Mouse (Mus musculus): ENCODE results near the gene Supt7l. TPM values are rescaled to one million over a fixed set of nuclear protein-coding genes. Genes with fewer than 3 reads are reported as not detected.

Gene Supt7l
- polyA plus RNA-seq, 1 experiment, result 9.5 TPM

GRCm38 (mm10) chr5:31487889-31488288, 39.7 kb downstream of the Supt7l start:
- Histone ChIP-seq H3K36me3 (ENCODE audit: control insufficient read depth, insufficient read depth) (no peaks in the 10 kb centered on the region), H3K4me3 (ENCODE audit: insufficient read depth, poor library complexity, severe bottlenecking) (no peak overlapping the region), H3K27me3 (ENCODE audit: control insufficient read depth, insufficient read depth, insufficient read length) (no peaks in the 10 kb centered on the region), H3K79me2 (ENCODE audit: control insufficient read depth, insufficient read depth) (no peaks in the 10 kb centered on the region), H3ac (ENCODE audit: control insufficient read depth, insufficient read length, low read depth) (no peak overlapping the region), H3K79me3 (ENCODE audit: low read depth) (no peaks in the 10 kb centered on the region)
- no peak for TF ChIP-seq CEBPB (IDR thresholded peaks at IDR 0.05; ENCODE audit: low read depth)
- no peak for TF ChIP-seq USF1 (IDR thresholded peaks at IDR 0.05; ENCODE audit: low read depth)
- no peak for TF ChIP-seq MYOG (IDR thresholded peaks at IDR 0.05; ENCODE audit: control insufficient read depth, extremely low read depth, insufficient read length)
- no peak for TF ChIP-seq FOSL1 (IDR thresholded peaks at IDR 0.05; ENCODE audit: insufficient read depth, low read length, poor library complexity, severe bottlenecking)
- TF ChIP-seq MYOD1 (IDR thresholded peaks at IDR 0.05; ENCODE audit: control insufficient read depth, insufficient read length, low read depth), result no peak
- TF ChIP-seq CTCF (IDR thresholded peaks at IDR 0.05; ENCODE audit: control insufficient read depth, insufficient read depth, insufficient read length), result no peak

GRCm38 (mm10) chr5:31485440-31485839, 42.2 kb downstream of the Supt7l start, which contains the start of gene 4930548H24Rik:
4930548H24Rik (plus strand) TSS chr5:31485740.
- Histone ChIP-seq H3ac (ENCODE audit: control insufficient read depth, insufficient read length, low read depth) (no peak within 1 kb of the TSS), H3K79me3 (ENCODE audit: low read depth) (no peaks in the 10 kb centered on the region), H3K79me2 (ENCODE audit: control insufficient read depth, insufficient read depth) (no peaks in the 10 kb centered on the region), H3K36me3 (ENCODE audit: control insufficient read depth, insufficient read depth) (peaks cover under 1% of the 10 kb centered on the region), H3K27me3 (ENCODE audit: control insufficient read depth, insufficient read depth, insufficient read length) (no peaks in the 10 kb centered on the region), H3K4me3 (ENCODE audit: insufficient read depth, poor library complexity, severe bottlenecking) (no peak within 1 kb of the TSS)
- no peak for TF ChIP-seq CEBPB (IDR thresholded peaks at IDR 0.05; ENCODE audit: low read depth)
- no peak for TF ChIP-seq MAX (IDR thresholded peaks at IDR 0.05)
- TF ChIP-seq MYOD1 (IDR thresholded peaks at IDR 0.05; ENCODE audit: control insufficient read depth, insufficient read length, low read depth), result no peak
- TF ChIP-seq USF1 (IDR thresholded peaks at IDR 0.05; ENCODE audit: low read depth), result no peak
- TF ChIP-seq FOSL1 (IDR thresholded peaks at IDR 0.05; ENCODE audit: insufficient read depth, low read length, poor library complexity, severe bottlenecking), result no peak
- no peak for TF ChIP-seq MYOG (IDR thresholded peaks at IDR 0.05; ENCODE audit: control insufficient read depth, extremely low read depth, insufficient read length)
- TF ChIP-seq CTCF (IDR thresholded peaks at IDR 0.05; ENCODE audit: control insufficient read depth, insufficient read depth, insufficient read length), result no peak

- H3K4me3 ChIP-seq (ENCODE audit: insufficient read depth, poor library complexity, severe bottlenecking), result no peak overlapping the region
- H3ac ChIP-seq (ENCODE audit: control insufficient read depth, insufficient read length, low read depth), result no peak overlapping the region
- TF ChIP-seq MYOG (IDR thresholded peaks at IDR 0.05; ENCODE audit: control insufficient read depth, extremely low read depth, insufficient read length) (no peak), CTCF (IDR thresholded peaks at IDR 0.05; ENCODE audit: control insufficient read depth, insufficient read depth, insufficient read length) (no peak), FOSL1 (IDR thresholded peaks at IDR 0.05; ENCODE audit: insufficient read depth, low read length, poor library complexity, severe bottlenecking) (no peak), MYOD1 (IDR thresholded peaks at IDR 0.05; ENCODE audit: control insufficient read depth, insufficient read length, low read depth) (no peak), CEBPB (IDR thresholded peaks at IDR 0.05; ENCODE audit: low read depth) (no peak), USF1 (IDR thresholded peaks at IDR 0.05; ENCODE audit: low read depth) (no peak), MAX (IDR thresholded peaks at IDR 0.05) (no peak)
- H3K27me3 ChIP-seq (ENCODE audit: control insufficient read depth, insufficient read depth, insufficient read length), result no peaks in the 10 kb centered on the region
- no peaks in the 10 kb centered on the region for H3K79me3 ChIP-seq (ENCODE audit: low read depth)
- no peaks in the 10 kb centered on the region for H3K79me2 ChIP-seq (ENCODE audit: control insufficient read depth, insufficient read depth)
- peaks cover 37% of the 10 kb centered on the region for H3K36me3 ChIP-seq (ENCODE audit: control insufficient read depth, insufficient read depth)
Observed at GRCm38 (mm10) chr5:31480536-31480935, 47.1 kb downstream of the Supt7l start.

- H3K79me3 ChIP-seq (ENCODE audit: low read depth), result no peaks in the 10 kb centered on the region
- H3K79me2 ChIP-seq (ENCODE audit: control insufficient read depth, insufficient read depth), result no peaks in the 10 kb centered on the region
- no peak overlapping the region for H3K4me3 ChIP-seq (ENCODE audit: insufficient read depth, poor library complexity, severe bottlenecking)
- TF ChIP-seq USF1 (IDR thresholded peaks at IDR 0.05; ENCODE audit: low read depth) (no peak), MAX (IDR thresholded peaks at IDR 0.05) (no peak), CEBPB (IDR thresholded peaks at IDR 0.05; ENCODE audit: low read depth) (no peak), MYOD1 (IDR thresholded peaks at IDR 0.05; ENCODE audit: control insufficient read depth, insufficient read length, low read depth) (no peak), MYOG (IDR thresholded peaks at IDR 0.05; ENCODE audit: control insufficient read depth, extremely low read depth, insufficient read length) (no peak), CTCF (IDR thresholded peaks at IDR 0.05; ENCODE audit: control insufficient read depth, insufficient read depth, insufficient read length) (no peak), FOSL1 (IDR thresholded peaks at IDR 0.05; ENCODE audit: insufficient read depth, low read length, poor library complexity, severe bottlenecking) (no peak)
- no peaks in the 10 kb centered on the region for H3K27me3 ChIP-seq (ENCODE audit: control insufficient read depth, insufficient read depth, insufficient read length)
- no peak overlapping the region for H3ac ChIP-seq (ENCODE audit: control insufficient read depth, insufficient read length, low read depth)
- peaks cover 56% of the 10 kb centered on the region for H3K36me3 ChIP-seq (ENCODE audit: control insufficient read depth, insufficient read depth)
Observed at GRCm38 (mm10) chr5:31470334-31470733, 57.3 kb downstream of the Supt7l start.

DNA sequence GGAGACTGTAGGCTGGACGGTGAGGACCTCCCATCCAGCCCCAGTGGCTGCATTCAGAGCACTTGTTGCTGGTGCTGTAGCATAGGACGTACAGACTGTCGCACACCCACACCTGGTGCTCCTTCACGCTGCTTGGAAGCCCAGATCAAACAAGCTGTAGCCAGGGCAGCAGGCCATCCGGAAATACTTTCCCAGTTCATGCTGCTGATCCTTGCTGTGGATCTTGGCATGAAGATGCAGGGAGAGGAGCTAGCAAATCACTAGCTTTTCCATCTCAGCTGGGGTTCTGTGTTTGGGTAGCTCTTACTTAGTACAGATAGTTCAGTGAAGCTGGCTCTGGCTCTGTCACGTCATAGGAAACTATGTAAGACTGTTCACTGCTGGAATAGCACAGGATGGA, 57.9 kb downstream of the Supt7l start:
- Histone ChIP-seq H3K36me3 (ENCODE audit: control insufficient read depth, insufficient read depth) (peaks cover 53% of the 10 kb centered on the region), H3K79me2 (ENCODE audit: control insufficient read depth, insufficient read depth) (no peaks in the 10 kb centered on the region), H3K27me3 (ENCODE audit: control insufficient read depth, insufficient read depth, insufficient read length) (no peaks in the 10 kb centered on the region)

DNA sequence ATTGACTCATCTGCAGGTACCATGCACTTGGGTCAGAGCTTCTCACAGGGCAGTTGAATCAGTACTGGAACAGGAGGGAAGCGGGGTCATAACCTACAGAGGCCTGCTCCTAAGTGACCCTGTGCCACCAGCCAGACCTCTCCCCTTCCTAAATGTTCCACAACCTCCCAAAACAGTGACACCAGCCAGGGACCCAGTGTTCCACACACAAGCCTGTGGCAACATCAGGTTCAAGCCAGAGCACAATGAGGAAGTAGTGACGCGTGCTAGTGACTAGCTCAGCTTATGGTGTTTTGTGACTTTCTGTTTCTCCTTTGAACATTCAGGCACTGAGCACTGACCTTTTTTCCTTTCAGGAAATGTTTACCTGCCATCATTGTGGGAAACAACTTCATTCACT, 59.8 kb downstream of the Supt7l start:
- Histone ChIP-seq H3K79me3 (ENCODE audit: low read depth) (no peaks in the 10 kb centered on the region), H3K4me3 (ENCODE audit: insufficient read depth, poor library complexity, severe bottlenecking) (no peak overlapping the region)

More for the DNA sequence above, 57.9 kb downstream of the Supt7l start:
- no peak for TF ChIP-seq MYOG (IDR thresholded peaks at IDR 0.05; ENCODE audit: control insufficient read depth, extremely low read depth, insufficient read length)
- no peak for TF ChIP-seq CEBPB (IDR thresholded peaks at IDR 0.05; ENCODE audit: low read depth)
- Histone ChIP-seq H3K4me3 (ENCODE audit: insufficient read depth, poor library complexity, severe bottlenecking) (no peak overlapping the region), H3ac (ENCODE audit: control insufficient read depth, insufficient read length, low read depth) (no peak overlapping the region), H3K79me3 (ENCODE audit: low read depth) (no peaks in the 10 kb centered on the region)

More for the DNA sequence above, 59.8 kb downstream of the Supt7l start:
- TF ChIP-seq MAX (IDR thresholded peaks at IDR 0.05) (no peak), USF1 (IDR thresholded peaks at IDR 0.05; ENCODE audit: low read depth) (no peak), FOSL1 (IDR thresholded peaks at IDR 0.05; ENCODE audit: insufficient read depth, low read length, poor library complexity, severe bottlenecking) (no peak), MYOD1 (IDR thresholded peaks at IDR 0.05; ENCODE audit: control insufficient read depth, insufficient read length, low read depth) (no peak), CEBPB (IDR thresholded peaks at IDR 0.05; ENCODE audit: low read depth) (no peak), CTCF (IDR thresholded peaks at IDR 0.05; ENCODE audit: control insufficient read depth, insufficient read depth, insufficient read length) (no peak), MYOG (IDR thresholded peaks at IDR 0.05; ENCODE audit: control insufficient read depth, extremely low read depth, insufficient read length) (no peak)
- peaks cover 41% of the 10 kb centered on the region for H3K36me3 ChIP-seq (ENCODE audit: control insufficient read depth, insufficient read depth)
- H3K79me2 ChIP-seq (ENCODE audit: control insufficient read depth, insufficient read depth), result peaks cover 16% of the 10 kb centered on the region
- H3K27me3 ChIP-seq (ENCODE audit: control insufficient read depth, insufficient read depth, insufficient read length), result no peaks in the 10 kb centered on the region
- no peak overlapping the region for H3ac ChIP-seq (ENCODE audit: control insufficient read depth, insufficient read length, low read depth)

Other genes starting within 250 kb of the Supt7l start
- gene Ift172, start 236.7 kb downstream of the Supt7l start, polyA plus RNA-seq (2012; fragmentation: generic; extraction: Trizol), result 10.7 TPM
- gene Fndc4, start 231.7 kb downstream of the Supt7l start, polyA plus RNA-seq (2012; fragmentation: generic; extraction: Trizol), result 17.7 TPM
- gene Gckr, start 230.4 kb downstream of the Supt7l start, polyA plus RNA-seq (2012; fragmentation: generic; extraction: Trizol), result not detected
- 11.6 TPM for gene Zfp512, start 75.4 kb downstream of the Supt7l start, polyA plus RNA-seq (2012; fragmentation: generic; extraction: Trizol)
- 0.02 TPM for gene 4930548H24Rik, start 42.1 kb downstream of the Supt7l start, polyA plus RNA-seq (2012; fragmentation: generic; extraction: Trizol)
- gene Gpn1, start 33.1 kb downstream of the Supt7l start, polyA plus RNA-seq (2012; fragmentation: generic; extraction: Trizol), result 20.0 TPM
- 17.0 TPM for gene Slc4a1ap, start 812 bp downstream of the Supt7l start, polyA plus RNA-seq (2012; fragmentation: generic; extraction: Trizol)
- 228 TPM for gene Mrpl33, start 69.1 kb upstream of the Supt7l start, polyA plus RNA-seq (2012; fragmentation: generic; extraction: Trizol)
- gene Rbks, start 169.8 kb upstream of the Supt7l start, polyA plus RNA-seq (2012; fragmentation: generic; extraction: Trizol), result 1.3 TPM
- 36.0 TPM for gene Babam2, start 169.9 kb upstream of the Supt7l start, polyA plus RNA-seq (2012; fragmentation: generic; extraction: Trizol)

Data from C2C12 (cell line).